Mouse (Mus musculus) limb, embryonic 14.5 days (tissue): ENCODE measurements at regions not wholly inside any gene's neighbourhood (a gene's known extent, or its start where the extent isn't known, plus 50 kb on each side); places are given as distances from the start of the nearest gene placed in this dataset.

Experiments used
- ATAC-seq: fragments of 200-750 bp; cut with Nextera tagmentation; 2 replicates; pipeline ENCODE4 v1.8.0; 2017; ENCODE audit warnings: low read depth, moderate number of reproducible peaks, moderate TSS enrichment; ENCODE audit not compliant: low FRiP score
- DNase-seq: peaks from one replicate; pipeline ENCODE4 v3.0.0-alpha.2; 2015; ENCODE audit warnings: low spot score
- H3K27ac ChIP-seq: fragments of 300-500 bp; sonication (generic); replicated peaks from 2 replicates; pipeline ENCODE4 v1.5.1; 2014; ENCODE audit warnings: low read depth, mild to moderate bottlenecking, low read length, moderate library complexity, mixed read lengths
- H3K27me3 ChIP-seq: fragments of 300-500 bp; sonication (generic); 2 replicates; pipeline ENCODE4 v1.6.1; 2014; ENCODE audit warnings: low read length, mixed read lengths; ENCODE audit not compliant: control insufficient read depth, insufficient read depth
- H3K36me3 ChIP-seq: fragments of 300-500 bp; sonication (generic); 2 replicates; pipeline ENCODE4 v1.6.1; 2014; ENCODE audit warnings: mild to moderate bottlenecking, low read length, moderate library complexity, mixed read lengths; ENCODE audit not compliant: control insufficient read depth, insufficient read depth
- H3K4me1 ChIP-seq: fragments of 300-500 bp; sonication (generic); 2 replicates; pipeline ENCODE4 v1.6.1; 2014; ENCODE audit warnings: antibody characterized with exemption, low read length, mixed read lengths; ENCODE audit not compliant: control insufficient read depth, insufficient read depth
- H3K4me2 ChIP-seq: fragments of 300-500 bp; sonication (generic); replicated peaks from 2 replicates; pipeline ENCODE4 v1.6.1; 2014; ENCODE audit warnings: low read depth, mild to moderate bottlenecking, low read length, moderate library complexity; ENCODE audit not compliant: severe bottlenecking
- H3K4me3 ChIP-seq: fragments of 300-500 bp; sonication (generic); replicated peaks from 2 replicates; pipeline ENCODE4 v1.5.1; 2014; ENCODE audit warnings: low read length
- H3K9ac ChIP-seq: fragments of 300-500 bp; sonication (generic); 2 replicates; pipeline ENCODE4 v1.6.1; 2014; ENCODE audit warnings: mild to moderate bottlenecking, low read depth, low read length, moderate library complexity; ENCODE audit not compliant: severe bottlenecking
- H3K9me3 ChIP-seq: fragments of 300-500 bp; sonication (generic); 2 replicates; pipeline ENCODE4 v1.6.1; 2016; ENCODE audit warnings: low read length; ENCODE audit not compliant: control insufficient read depth
- POLR2A ChIP-seq: fragments of 200-500 bp; IDR thresholded peaks from 2 replicates; pipeline ENCODE4 v1.8.0; 2012; ENCODE audit warnings: inconsistent platforms, mild to moderate bottlenecking, moderate library complexity, borderline replicate concordance; ENCODE audit not compliant: insufficient read depth, insufficient read length; ENCODE audit errors: extremely low read depth
- WGBS: fragments of 180-500 bp; shearing (Covaris S2); extraction: QIAGEN DNeasy Blood & Tissue Kit; methylation state at CpG from one replicate; pipeline ENCODE4 v1.1.7; 2014; 5-methylcytosine and 5-hydroxymethylcytosine counted together

DNA sequence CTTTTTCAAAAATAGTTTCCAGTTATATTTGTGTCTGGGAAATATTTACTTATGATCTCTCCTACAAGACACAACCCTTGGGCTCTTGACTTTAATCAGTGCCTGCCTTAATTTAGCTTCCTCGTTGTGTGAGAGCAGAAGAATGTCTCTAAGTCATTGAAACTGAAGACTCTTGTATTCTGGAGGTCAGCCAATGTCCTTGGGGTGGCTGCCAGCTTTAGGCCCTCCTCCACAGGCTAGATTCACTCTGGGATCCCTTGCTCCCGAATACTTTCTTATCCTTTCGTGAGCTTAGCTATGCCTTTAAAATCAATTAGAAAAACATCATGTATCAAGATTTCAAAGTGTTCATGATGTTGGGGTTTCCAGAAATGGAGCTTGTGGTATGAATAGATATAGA, 88.1 kb upstream of the Adgra3 start:
- no peak for ATAC-seq
- TF ChIP-seq POLR2A, result no peak
- Histone ChIP-seq H3K27me3 (no peaks in the 10 kb centered on the region), H3K27ac (no peak overlapping the region), H3K9ac (no peak overlapping the region), H3K4me1 (no peaks in the 10 kb centered on the region), H3K36me3 (no peaks in the 10 kb centered on the region), H3K4me3 (no peak overlapping the region), H3K4me2 (no peak overlapping the region), H3K9me3 (no peaks in the 10 kb centered on the region)
- 56% methylated on average over 3 of the region's 3 CpGs for WGBS
- DNase-seq, result no peak

DNA sequence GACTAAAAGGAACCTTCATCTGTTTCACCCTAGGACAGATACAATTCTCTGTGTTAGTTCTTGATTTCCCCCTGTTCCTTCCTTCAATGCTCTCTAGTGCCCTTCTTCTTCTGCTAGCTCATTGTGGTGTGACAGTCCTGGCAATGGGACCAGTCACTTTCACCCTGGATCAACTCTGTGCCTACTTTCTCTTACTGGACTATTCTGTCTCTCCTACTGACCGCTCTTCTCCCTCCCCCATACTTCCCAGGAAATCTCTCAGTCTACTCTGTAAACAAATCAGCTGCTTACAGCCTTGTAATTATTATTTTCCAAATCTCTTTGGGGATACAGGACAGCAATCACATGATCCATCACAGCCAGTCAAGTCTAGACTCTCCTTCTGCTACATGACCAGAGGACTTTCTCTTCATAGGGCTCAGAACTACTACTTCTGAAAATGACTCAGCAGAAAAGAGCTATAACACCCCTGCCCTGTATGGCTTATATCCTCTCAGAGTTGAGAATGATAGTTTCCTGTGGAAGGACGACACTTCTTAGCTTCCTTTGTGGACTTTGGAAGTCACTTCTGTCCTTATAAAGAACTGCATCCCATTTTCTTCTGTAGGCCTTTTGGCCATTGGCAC, 86.8 kb upstream of the Adgra3 start:
- Histone ChIP-seq H3K4me2 (no peak overlapping the region), H3K36me3 (no peaks in the 10 kb centered on the region), H3K27me3 (no peaks in the 10 kb centered on the region), H3K4me3 (no peak overlapping the region), H3K4me1 (no peaks in the 10 kb centered on the region), H3K9ac (no peak overlapping the region), H3K27ac (no peak overlapping the region), H3K9me3 (no peaks in the 10 kb centered on the region)
- no peak for DNase-seq
- no peak for ATAC-seq
- TF ChIP-seq POLR2A, result no peak
- 87% methylated on average over 2 of the region's 2 CpGs for WGBS

DNA sequence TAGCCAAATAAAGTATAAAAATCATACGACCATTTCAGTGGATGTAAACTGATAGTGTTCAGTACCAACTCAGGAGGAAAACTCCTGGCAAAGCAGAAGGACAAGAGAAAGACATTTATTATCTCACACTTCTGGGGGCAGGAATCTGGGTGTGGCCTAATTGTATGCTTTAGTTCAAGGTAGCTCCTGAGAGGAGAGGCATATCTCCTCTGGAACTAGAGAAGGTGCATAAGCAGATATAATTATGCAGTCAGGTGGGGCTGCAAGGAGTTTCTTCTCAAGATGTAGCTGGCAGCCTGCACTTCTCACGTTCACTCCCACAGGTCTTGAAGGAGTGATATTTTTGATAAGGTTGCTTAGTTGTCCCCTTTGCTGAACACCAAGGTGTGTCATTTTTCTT, 71.4 kb upstream of the Adgra3 start:
- ATAC-seq (no peak), DNase-seq (no peak)
- Histone ChIP-seq H3K27me3 (no peaks in the 10 kb centered on the region), H3K36me3 (no peaks in the 10 kb centered on the region), H3K9ac (no peak overlapping the region), H3K4me1 (no peaks in the 10 kb centered on the region), H3K4me3 (no peak overlapping the region), H3K9me3 (no peaks in the 10 kb centered on the region), H3K27ac (no peak overlapping the region), H3K4me2 (no peak overlapping the region)
- 47% methylated on average over 2 of the region's 2 CpGs for WGBS
- TF ChIP-seq POLR2A, result no peak

DNA sequence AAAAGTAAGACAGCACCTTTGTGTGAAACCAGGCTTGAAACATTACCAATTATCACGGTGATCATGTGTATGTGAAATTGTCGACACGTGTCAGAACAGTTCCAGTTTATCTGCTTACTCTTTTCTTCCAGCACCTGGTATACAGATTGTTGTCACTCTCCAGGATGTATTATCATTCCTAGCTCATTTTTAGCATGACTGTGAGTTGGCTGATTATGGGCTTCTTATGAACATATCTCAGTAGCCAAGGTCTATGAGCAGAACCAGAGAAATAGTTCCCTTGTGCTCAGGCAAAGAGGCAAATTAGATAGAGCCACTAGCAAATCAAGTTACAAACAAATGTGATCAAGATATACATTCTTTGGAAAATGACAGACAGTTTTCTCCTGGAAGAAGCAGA, 70.2 kb upstream of the Adgra3 start:
- Histone ChIP-seq H3K4me1 (no peaks in the 10 kb centered on the region), H3K4me2 (no peak overlapping the region), H3K36me3 (no peaks in the 10 kb centered on the region), H3K27me3 (no peaks in the 10 kb centered on the region), H3K4me3 (no peak overlapping the region), H3K9ac (no peak overlapping the region), H3K27ac (no peak overlapping the region), H3K9me3 (no peaks in the 10 kb centered on the region)
- no peak for ATAC-seq
- TF ChIP-seq POLR2A, result no peak
- 78% methylated on average over 3 of the region's 3 CpGs for WGBS
- DNase-seq, result no peak

DNA sequence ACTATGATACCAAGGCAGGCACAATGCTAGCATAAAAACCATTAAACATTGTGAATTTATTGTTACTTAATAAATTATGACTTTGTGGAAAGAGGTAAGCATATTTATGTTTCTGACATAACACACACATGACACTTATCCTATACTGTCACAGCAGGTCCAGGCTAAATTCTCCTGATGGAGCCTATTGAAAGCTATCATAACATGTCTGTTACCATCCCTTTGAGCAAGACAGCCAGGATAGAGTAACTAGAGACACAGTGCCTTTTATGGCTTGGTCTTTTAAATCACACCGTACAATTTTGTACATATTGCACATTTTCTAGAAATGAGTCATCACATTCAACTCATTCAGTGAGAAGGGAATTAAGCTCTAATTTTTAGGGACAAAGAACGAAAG, 67.8 kb upstream of the Adgra3 start:
- ATAC-seq (no peak), DNase-seq (no peak)
- TF ChIP-seq POLR2A, result no peak
- WGBS, result 63% methylated on average over 2 of the region's 2 CpGs
- H3K36me3 ChIP-seq, result no peaks in the 10 kb centered on the region
- H3K4me2 ChIP-seq, result no peak overlapping the region
- no peaks in the 10 kb centered on the region for H3K27me3 ChIP-seq
- H3K9me3 ChIP-seq, result no peaks in the 10 kb centered on the region
- H3K4me1 ChIP-seq, result peaks cover 10% of the 10 kb centered on the region; the same call in 1 of the 2 replicates
- no peak overlapping the region for H3K27ac ChIP-seq
- no peak overlapping the region for H3K4me3 ChIP-seq
- no peak overlapping the region for H3K9ac ChIP-seq

DNA sequence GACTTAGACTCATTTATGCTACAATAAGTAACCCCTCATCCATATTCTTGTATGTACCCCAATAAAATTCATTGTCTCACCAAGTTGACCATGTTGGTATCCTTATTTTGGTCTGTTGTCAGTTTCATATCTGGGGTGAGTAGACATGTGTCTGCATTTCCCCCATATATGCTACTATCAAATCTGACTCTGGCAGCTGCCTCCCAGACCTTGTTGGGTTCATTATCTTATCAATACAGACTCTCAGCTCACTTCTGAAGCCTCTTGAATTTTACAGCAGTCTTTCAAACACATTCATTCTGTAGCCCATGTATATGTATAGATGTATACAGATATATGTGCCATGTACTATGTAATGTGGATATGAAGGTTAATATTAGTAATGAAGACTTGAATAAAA, 67.4 kb upstream of the Adgra3 start:
- Histone ChIP-seq H3K9ac (no peak overlapping the region), H3K4me1 (peaks cover 10% of the 10 kb centered on the region; the same call in 1 of the 2 replicates), H3K4me2 (no peak overlapping the region), H3K4me3 (no peak overlapping the region), H3K9me3 (no peaks in the 10 kb centered on the region), H3K36me3 (no peaks in the 10 kb centered on the region), H3K27ac (no peak overlapping the region), H3K27me3 (no peaks in the 10 kb centered on the region)
- no peak for TF ChIP-seq POLR2A
- ATAC-seq (no peak), DNase-seq (no peak)
